Mouse (Mus musculus) heart, embryonic 10.5 days (tissue): ENCODE data around the gene Syt7. TPM values are rescaled to one million over a fixed set of nuclear protein-coding genes. Genes with fewer than 3 reads are reported as not detected.

Experiments
- DNase-seq: peaks from one replicate; pipeline ENCODE4 v3.0.0-alpha.2; 2017; ENCODE audit warnings: low spot score
- H3K27ac ChIP-seq: fragments of 300-500 bp; sonication (generic); 2 replicates; pipeline ENCODE4 v1.5.1; 2016; ENCODE audit warnings: mild to moderate bottlenecking
- H3K27me3 ChIP-seq: fragments of 300-500 bp; sonication (generic); 2 replicates; pipeline ENCODE4 v1.6.1; 2016; ENCODE audit warnings: mild to moderate bottlenecking; ENCODE audit not compliant: poor library complexity, insufficient read depth, severe bottlenecking
- H3K36me3 ChIP-seq: fragments of 300-500 bp; sonication (generic); 2 replicates; pipeline ENCODE4 v1.6.1; 2016; ENCODE audit warnings: mild to moderate bottlenecking, moderate library complexity
- H3K4me1 ChIP-seq: fragments of 300-500 bp; sonication (generic); 2 replicates; pipeline ENCODE4 v1.6.1; 2016; ENCODE audit warnings: mild to moderate bottlenecking
- H3K4me3 ChIP-seq: fragments of 300-500 bp; sonication (generic); 2 replicates; pipeline ENCODE4 v1.5.1; 2016; ENCODE audit warnings: mild to moderate bottlenecking, moderate library complexity
- H3K9me3 ChIP-seq: fragments of 300-500 bp; sonication (generic); 2 replicates; pipeline ENCODE4 v1.6.1; 2016; ENCODE audit warnings: mild to moderate bottlenecking, moderate library complexity
- WGBS: fragments of 180-500 bp; shearing (Covaris S2); methylation state at CpG from one replicate; pipeline ENCODE4 v1.1.7; 2016; 5-methylcytosine and 5-hydroxymethylcytosine counted together
- polyA plus RNA-seq: library from polyadenylated mRNA; unstranded; fragments of >200 nt; fragmentation: Nextera tagmentation; extraction: Ambion mirVana; gene quantifications from 2 replicates; pipeline ENCODE4 v1.2.1, GENCODE M21; 2016

Gene Syt7
- polyA plus RNA-seq, 1 experiment from 2014 or later = 0.35 TPM

GRCm38 (mm10) chr19:10393471-10393870 lies 4.6 kb downstream of the Syt7 start:
- peaks cover 79% of the 10 kb centered on the region for H3K27me3 ChIP-seq

DNA sequence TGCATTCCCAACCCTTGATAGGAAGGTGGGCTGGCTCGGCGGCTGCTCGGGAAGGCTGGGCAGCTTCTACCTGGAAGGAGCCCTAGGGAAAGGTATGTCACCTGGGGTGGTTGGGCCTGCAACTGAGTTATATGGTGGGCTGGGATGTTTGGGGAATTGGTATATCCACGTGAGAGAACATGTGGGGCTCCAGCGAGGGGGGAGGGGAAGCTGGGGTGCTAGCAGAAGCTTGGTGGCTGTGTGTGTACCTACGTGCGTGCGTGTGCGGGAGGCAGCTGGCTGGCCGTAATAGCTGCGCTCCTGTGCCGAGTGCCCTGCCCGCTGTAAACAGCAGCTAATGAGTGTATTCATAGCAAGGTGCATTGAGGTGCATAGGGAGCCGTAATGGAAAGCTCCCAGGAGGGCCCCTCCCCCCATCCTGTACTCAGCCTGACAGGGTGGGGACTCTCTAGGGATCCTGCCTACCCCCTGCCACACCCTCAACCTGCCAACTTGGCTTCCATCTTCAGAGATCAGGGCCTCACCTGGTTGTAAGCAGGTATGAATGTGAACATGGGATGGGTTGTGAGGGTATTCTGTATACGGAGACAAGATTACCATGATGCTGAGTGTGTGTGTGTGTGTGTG lies 5.1 kb downstream of the Syt7 start:
- H3K27ac ChIP-seq = no peak overlapping the region
- DNase-seq = no peak
- no peaks in the 10 kb centered on the region for H3K9me3 ChIP-seq
- no peaks in the 10 kb centered on the region for H3K36me3 ChIP-seq
- 83% methylated on average over 15 of the region's 15 CpGs for WGBS
- peaks cover 21% of the 10 kb centered on the region for H3K4me1 ChIP-seq
- peaks cover 79% of the 10 kb centered on the region for H3K27me3 ChIP-seq
- no peak overlapping the region for H3K4me3 ChIP-seq

More at GRCm38 (mm10) chr19:10393471-10393870, 4.6 kb downstream of the Syt7 start:
- Histone ChIP-seq H3K36me3 (no peaks in the 10 kb centered on the region), H3K9me3 (no peaks in the 10 kb centered on the region), H3K27ac (no peak overlapping the region), H3K4me3 (no peak overlapping the region), H3K4me1 (peaks cover 26% of the 10 kb centered on the region)
- no peak for DNase-seq
- 90% methylated on average over 6 of the region's 6 CpGs for WGBS

GRCm38 (mm10) chr19:10395174-10395573 lies 6.3 kb downstream of the Syt7 start:
- H3K36me3 ChIP-seq = no peaks in the 10 kb centered on the region
- H3K9me3 ChIP-seq = no peaks in the 10 kb centered on the region
- no peak overlapping the region for H3K27ac ChIP-seq
- no peak for DNase-seq
- peaks cover 72% of the 10 kb centered on the region for H3K27me3 ChIP-seq
- no peak overlapping the region for H3K4me3 ChIP-seq
- 31% methylated on average over 8 of the region's 8 CpGs for WGBS
- H3K4me1 ChIP-seq = peaks cover 10% of the 10 kb centered on the region

- H3K4me3 ChIP-seq = no peak overlapping the region
- H3K4me1 ChIP-seq = peaks cover 10% of the 10 kb centered on the region
- DNase-seq = no peak
- no peaks in the 10 kb centered on the region for H3K9me3 ChIP-seq
- no peak overlapping the region for H3K27ac ChIP-seq
- no peaks in the 10 kb centered on the region for H3K36me3 ChIP-seq
- H3K27me3 ChIP-seq = peaks cover 72% of the 10 kb centered on the region
- 69% methylated on average over 2 of the region's 2 CpGs for WGBS
These were observed 8.1 kb downstream of the Syt7 start for GRCm38 (mm10) chr19:10396962-10397361.

DNA sequence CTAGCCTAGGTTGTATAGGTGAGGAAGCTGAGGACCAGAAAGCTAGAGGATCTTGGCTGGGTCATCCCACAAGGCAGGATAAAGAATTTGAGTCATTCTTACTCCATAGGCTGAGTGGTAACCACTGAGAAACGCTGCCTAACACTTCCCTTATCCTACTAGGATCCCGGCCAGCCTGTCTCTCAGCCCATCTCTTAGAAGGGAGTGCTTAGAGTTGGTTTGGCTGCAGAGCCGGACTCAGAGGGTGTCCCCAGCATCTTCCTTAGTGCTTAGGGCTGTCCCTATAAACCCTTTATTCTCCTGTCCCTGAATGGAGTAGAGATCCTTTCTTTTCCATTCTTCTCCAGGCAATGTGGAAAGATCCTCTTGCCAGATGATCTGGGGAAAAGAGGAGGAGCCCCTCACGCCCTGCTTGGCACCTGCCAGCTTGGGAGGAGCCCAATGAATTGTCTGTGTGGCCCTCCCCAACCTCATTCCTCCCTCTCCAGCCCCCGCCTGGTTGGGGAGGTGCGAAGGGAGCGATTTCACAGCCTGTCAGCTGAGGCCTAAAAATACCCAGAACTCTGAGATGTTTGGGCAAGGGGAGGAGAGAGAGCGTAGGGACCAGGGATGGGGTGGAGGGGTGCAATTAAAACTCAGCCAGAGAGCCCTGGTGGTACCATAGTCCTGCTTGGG lies 8.7 kb downstream of the Syt7 start:
- no peak for DNase-seq
- H3K27ac ChIP-seq = no peak overlapping the region
- H3K4me1 ChIP-seq = peaks cover 10% of the 10 kb centered on the region
- H3K9me3 ChIP-seq = no peaks in the 10 kb centered on the region
- H3K27me3 ChIP-seq = peaks cover 65% of the 10 kb centered on the region
- H3K4me3 ChIP-seq = no peak overlapping the region
- H3K36me3 ChIP-seq = no peaks in the 10 kb centered on the region
- 31% methylated on average over 8 of the region's 8 CpGs for WGBS

- WGBS = 52% methylated on average over 6 of the region's 6 CpGs
- Histone ChIP-seq H3K27ac (no peak overlapping the region), H3K9me3 (no peaks in the 10 kb centered on the region), H3K4me3 (no peak overlapping the region), H3K4me1 (peaks cover 10% of the 10 kb centered on the region), H3K27me3 (peaks cover 58% of the 10 kb centered on the region), H3K36me3 (no peaks in the 10 kb centered on the region)
- DNase-seq = no peak
These were observed 9.4 kb downstream of the Syt7 start for GRCm38 (mm10) chr19:10398296-10398695.

DNA sequence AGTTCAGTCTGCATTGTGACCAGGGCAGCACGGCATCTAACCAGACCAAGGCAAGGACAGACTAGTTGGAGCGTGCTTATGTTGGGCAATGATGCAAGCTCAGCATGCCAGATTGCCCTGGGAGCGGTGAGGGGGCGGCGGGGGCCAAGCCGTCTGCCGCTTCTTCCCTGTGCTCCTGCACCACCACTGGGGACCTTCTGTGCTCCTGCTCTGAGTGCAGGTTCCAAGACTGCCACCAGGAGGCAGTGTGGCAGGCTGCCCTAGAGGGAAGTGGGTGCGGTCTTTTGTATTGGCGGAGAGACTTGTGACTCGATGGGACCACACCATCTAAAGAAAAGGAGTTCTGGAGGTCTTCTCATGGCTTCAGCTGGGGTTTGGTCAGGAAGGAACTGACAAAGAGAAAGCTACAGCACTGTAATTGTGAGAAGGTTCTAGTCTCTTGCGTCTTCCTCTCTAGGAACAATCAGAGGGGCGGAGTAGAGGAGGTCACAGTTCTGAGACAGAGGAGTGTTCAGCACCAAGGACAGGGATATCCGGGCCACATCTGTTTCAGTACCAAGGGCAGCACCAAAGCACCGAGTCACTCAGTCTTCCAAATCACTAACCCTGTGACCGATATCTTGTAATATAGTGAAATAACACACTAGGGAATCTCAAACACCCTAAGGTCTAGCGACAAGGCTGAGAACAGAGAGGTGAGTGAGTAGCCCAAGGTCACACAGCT lies 14.0 kb downstream of the Syt7 start:
- Histone ChIP-seq H3K36me3 (no peaks in the 10 kb centered on the region), H3K9me3 (no peaks in the 10 kb centered on the region), H3K27me3 (peaks cover 39% of the 10 kb centered on the region), H3K4me1 (peaks cover 5% of the 10 kb centered on the region), H3K27ac (no peak overlapping the region), H3K4me3 (no peak overlapping the region)
- WGBS = 17% methylated on average over 16 of the region's 16 CpGs
- no peak for DNase-seq

- Histone ChIP-seq H3K4me1 (no peaks in the 10 kb centered on the region; the same call in 1 of the 2 replicates), H3K9me3 (no peaks in the 10 kb centered on the region), H3K27ac (no peak overlapping the region), H3K4me3 (no peak overlapping the region), H3K27me3 (peaks cover 35% of the 10 kb centered on the region), H3K36me3 (no peaks in the 10 kb centered on the region)
- DNase-seq = no peak
- WGBS = 69% methylated on average over 10 of the region's 10 CpGs
These were observed 14.9 kb downstream of the Syt7 start for GRCm38 (mm10) chr19:10403593-10404380.

DNA sequence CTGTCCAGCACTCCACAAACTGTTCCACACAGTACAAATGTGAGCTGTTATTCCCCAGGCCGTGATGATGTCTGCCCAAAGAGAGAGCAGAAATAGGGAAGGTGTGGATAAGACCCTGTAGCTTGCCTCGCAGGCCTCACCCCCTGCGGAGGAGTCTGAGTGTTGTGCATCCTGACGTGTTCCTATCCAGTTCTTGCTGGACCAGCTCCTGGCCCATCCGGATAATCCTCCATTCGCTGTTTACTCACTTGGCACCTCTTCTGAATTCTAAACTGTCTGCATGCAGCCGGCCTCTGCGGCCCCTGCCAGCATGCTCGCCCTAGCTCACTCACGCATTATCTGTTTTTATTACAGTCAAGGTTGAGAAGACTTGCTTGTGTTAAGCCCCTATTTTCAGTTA lies 15.5 kb downstream of the Syt7 start:
- H3K27ac ChIP-seq = no peak overlapping the region
- no peak for DNase-seq
- no peaks in the 10 kb centered on the region; the same call in 1 of the 2 replicates for H3K4me1 ChIP-seq
- no peaks in the 10 kb centered on the region for H3K9me3 ChIP-seq
- H3K4me3 ChIP-seq = no peak overlapping the region
- no peaks in the 10 kb centered on the region for H3K36me3 ChIP-seq
- peaks cover 39% of the 10 kb centered on the region for H3K27me3 ChIP-seq
- 69% methylated on average over 10 of the region's 10 CpGs for WGBS

DNA sequence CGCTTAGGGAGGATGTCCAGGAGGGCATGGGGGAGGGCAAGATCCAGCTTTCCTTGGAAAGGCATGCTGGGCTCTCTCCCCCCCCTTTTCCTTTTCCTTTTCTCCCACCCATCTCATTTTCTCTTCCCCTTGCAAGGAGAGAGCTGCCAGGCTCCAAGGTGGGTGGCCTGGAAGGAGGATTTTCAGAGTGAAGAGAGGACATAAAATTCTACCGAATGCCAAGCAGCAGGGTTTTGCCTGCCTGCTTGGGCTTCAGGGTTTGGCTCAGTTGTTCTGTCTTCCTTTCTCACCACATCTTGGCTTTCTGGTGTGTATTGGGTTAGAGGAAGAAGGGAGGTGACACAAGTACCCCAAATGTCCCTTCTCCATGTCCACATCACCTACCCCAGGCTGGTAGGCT lies 16.0 kb downstream of the Syt7 start:
- 60% methylated on average over 2 of the region's 2 CpGs for WGBS
- Histone ChIP-seq H3K4me1 (no peaks in the 10 kb centered on the region; the same call in 1 of the 2 replicates), H3K9me3 (no peaks in the 10 kb centered on the region), H3K27ac (no peak overlapping the region), H3K4me3 (no peak overlapping the region), H3K27me3 (peaks cover 43% of the 10 kb centered on the region), H3K36me3 (no peaks in the 10 kb centered on the region)
- no peak for DNase-seq

- Histone ChIP-seq H3K9me3 (no peaks in the 10 kb centered on the region), H3K36me3 (no peaks in the 10 kb centered on the region), H3K27ac (no peak overlapping the region), H3K27me3 (peaks cover 75% of the 10 kb centered on the region), H3K4me1 (peaks cover 30% of the 10 kb centered on the region), H3K4me3 (peak overlapping the region; percentile 48)
- DNase-seq = no peak
- WGBS = under 1% methylated on average over 18 of the region's 19 CpGs
These were observed 24.9 kb downstream of the Syt7 start for GRCm38 (mm10) chr19:10413701-10414242.

DNA sequence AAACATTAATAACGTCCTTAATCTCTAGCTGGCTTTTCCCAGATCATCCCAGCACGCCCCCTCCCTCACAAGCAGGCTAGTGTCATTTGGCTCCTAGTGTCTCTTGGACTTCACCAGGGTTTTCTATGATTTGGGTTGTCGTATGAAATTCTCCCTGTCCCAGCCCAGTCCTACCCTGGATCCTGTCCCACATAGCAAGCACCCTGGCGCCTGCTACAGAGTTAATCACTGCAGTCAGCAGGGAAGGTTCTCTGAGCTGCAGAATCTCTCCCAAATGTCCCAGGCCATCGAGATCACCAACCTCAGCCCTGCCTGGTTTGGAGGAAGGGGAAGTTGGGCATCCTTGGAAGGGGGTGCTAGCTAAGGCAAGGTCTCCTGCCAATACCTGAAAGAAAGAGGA lies 26.6 kb downstream of the Syt7 start:
- DNase-seq = no peak
- H3K4me1 ChIP-seq = peaks cover 32% of the 10 kb centered on the region
- no peak overlapping the region for H3K27ac ChIP-seq
- no peaks in the 10 kb centered on the region for H3K9me3 ChIP-seq
- WGBS = 62% methylated on average over 5 of the region's 5 CpGs
- H3K36me3 ChIP-seq = no peaks in the 10 kb centered on the region
- H3K4me3 ChIP-seq = no peak overlapping the region
- H3K27me3 ChIP-seq = peaks cover 79% of the 10 kb centered on the region
